Mouse (Mus musculus) liver, adult 2 months (tissue): ENCODE data around the gene Prr5l. TPM values are rescaled to one million over a fixed set of nuclear protein-coding genes. Genes with fewer than 3 reads are reported as not detected.
A peak's percentile ranks its signal among the peaks of the same experiment; 100 is the strongest.

ENCODE experiments used
- DNase-seq: peaks from one replicate; pipeline ENCODE4 v3.0.0-alpha.2; 2011; ENCODE audit warnings: low read depth, low spot score; ENCODE audit errors: extremely low read depth
- H3K27ac ChIP-seq: fragments of 200-500 bp; replicated peaks from 2 replicates; pipeline ENCODE4 v1.5.1; 2012; ENCODE audit warnings: low read depth, mild to moderate bottlenecking, control low read depth, inconsistent platforms, low read length; ENCODE audit not compliant: insufficient read depth
- H3K27me3 ChIP-seq: fragments of 200-500 bp; 2 replicates; pipeline ENCODE4 v1.6.1; 2012; ENCODE audit warnings: mild to moderate bottlenecking, moderate library complexity, low read length, inconsistent platforms; ENCODE audit not compliant: control insufficient read depth, insufficient read depth
- H3K36me3 ChIP-seq: fragments of 200-500 bp; 2 replicates; pipeline ENCODE4 v1.6.1; 2012; ENCODE audit warnings: low read length, inconsistent platforms; ENCODE audit not compliant: control insufficient read depth, insufficient read depth
- H3K4me1 ChIP-seq: fragments of 200-500 bp; 2 replicates; pipeline ENCODE4 v1.6.1; 2011; ENCODE audit warnings: low read length; ENCODE audit not compliant: control insufficient read depth, insufficient read depth
- H3K4me3 ChIP-seq: fragments of 200-500 bp; 2 replicates; pipeline ENCODE4 v1.5.1; 2011; ENCODE audit warnings: low read depth, mild to moderate bottlenecking, control low read depth, low read length, moderate library complexity; ENCODE audit not compliant: insufficient read depth
- H3K79me2 ChIP-seq: fragments of 200-500 bp; 2 replicates; pipeline ENCODE4 v1.6.1; 2012; ENCODE audit warnings: inconsistent platforms, mild to moderate bottlenecking, low read length, moderate library complexity; ENCODE audit not compliant: control insufficient read depth, insufficient read depth
- H3K9ac ChIP-seq: fragments of 200-500 bp; 2 replicates; pipeline ENCODE4 v1.6.1; 2012; ENCODE audit warnings: low read depth, mild to moderate bottlenecking, control low read depth, inconsistent platforms, low read length
- CTCF ChIP-seq: fragments of 200-500 bp; IDR thresholded peaks from 2 replicates; pipeline ENCODE4 v1.5.1; 2011; ENCODE audit warnings: low read depth, low read length, control low read depth
- POLR2A ChIP-seq: fragments of 200-500 bp; IDR thresholded peaks from 2 replicates; pipeline ENCODE4 v1.6.1; 2011; ENCODE audit warnings: low read length, control low read depth; ENCODE audit not compliant: insufficient read depth; ENCODE audit errors: extremely low read depth
- WGBS: fragments of 180-500 bp; shearing (Covaris S2); methylation state at CpG from one replicate; pipeline ENCODE4 v1.1.7; 2018; 5-methylcytosine and 5-hydroxymethylcytosine counted together
- polyA plus RNA-seq: library from polyadenylated mRNA; depleted of rRNA; stranded (reverse); fragments of >200 nt; gene quantifications from 2 replicates; pipeline ENCODE4 v1.2.3, GENCODE M21; 2012
- total RNA-seq: library from RNA; depleted of rRNA; stranded (reverse); fragments of >200 nt; gene quantifications from 2 replicates; pipeline ENCODE4 v1.2.3, GENCODE M21; 2014

Gene Prr5l
- total and polyA plus RNA-seq, 2 experiments: 0.72 to 1.4 TPM

DNA sequence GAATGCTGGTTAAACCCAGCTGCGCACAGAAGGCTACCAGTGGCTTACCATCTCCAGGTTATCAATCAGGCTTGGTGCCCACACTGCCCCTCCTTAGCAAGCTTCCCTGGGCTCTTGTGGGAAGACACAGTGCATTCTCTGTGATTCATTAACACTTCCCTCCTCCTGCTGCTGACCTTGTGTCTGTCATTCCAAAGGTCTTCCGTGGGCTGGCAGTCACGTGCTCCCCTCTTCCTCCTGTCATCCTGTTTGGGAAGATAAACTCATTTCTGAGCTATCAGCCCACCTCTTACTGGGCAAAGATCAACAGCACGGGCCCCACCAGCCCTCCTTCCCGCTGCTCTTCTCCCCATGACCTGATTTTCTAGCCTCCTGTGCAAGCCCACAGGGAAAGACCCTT is 55.2 kb downstream of the Prr5l start:
- peak; percentile 81 for DNase-seq
- Histone ChIP-seq H3K36me3 (no peaks in the 10 kb centered on the region), H3K27me3 (no peaks in the 10 kb centered on the region), H3K27ac (peak overlapping the region; percentile 20; the same call in 1 of the 2 replicates), H3K4me3 (no peak overlapping the region), H3K9ac (no peak overlapping the region), H3K4me1 (peaks cover 12% of the 10 kb centered on the region), H3K79me2 (no peaks in the 10 kb centered on the region)
- TF ChIP-seq POLR2A (no peak), CTCF (no peak)
- 4% methylated on average over 5 of the region's 5 CpGs for WGBS

DNA sequence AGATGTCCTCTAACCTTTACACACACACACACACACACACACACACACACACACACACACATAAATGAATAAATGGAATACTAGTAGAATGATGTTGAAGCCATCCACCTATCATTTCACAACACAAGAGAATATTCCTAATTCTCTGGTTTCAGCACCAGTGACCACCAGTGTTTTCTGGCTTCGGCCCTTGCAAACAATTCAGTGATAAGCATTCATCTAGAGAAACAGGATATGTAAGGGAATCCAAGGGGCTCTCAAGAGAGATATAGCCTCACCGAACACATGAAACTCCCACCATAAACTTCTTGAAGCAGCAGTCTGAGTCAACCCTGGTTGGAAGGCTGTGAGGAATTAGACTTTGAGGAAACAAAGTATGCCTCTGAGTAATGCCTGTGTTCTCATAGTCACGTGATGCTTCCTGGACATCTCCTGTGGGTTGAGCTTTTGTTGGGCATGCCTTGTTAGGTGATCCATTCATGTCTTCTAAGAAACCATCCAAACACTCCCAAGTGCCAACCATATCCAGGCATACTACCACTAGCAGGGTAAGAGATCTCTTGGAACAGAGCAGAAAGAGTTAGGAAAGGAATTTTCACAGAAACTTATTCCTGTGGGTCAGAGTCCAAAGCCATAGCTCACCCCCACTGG is 55.8 kb downstream of the Prr5l start:
- H3K27ac ChIP-seq: no peak overlapping the region; the same call in 1 of the 2 replicates
- no peak for DNase-seq
- H3K4me3 ChIP-seq: no peak overlapping the region

DNA sequence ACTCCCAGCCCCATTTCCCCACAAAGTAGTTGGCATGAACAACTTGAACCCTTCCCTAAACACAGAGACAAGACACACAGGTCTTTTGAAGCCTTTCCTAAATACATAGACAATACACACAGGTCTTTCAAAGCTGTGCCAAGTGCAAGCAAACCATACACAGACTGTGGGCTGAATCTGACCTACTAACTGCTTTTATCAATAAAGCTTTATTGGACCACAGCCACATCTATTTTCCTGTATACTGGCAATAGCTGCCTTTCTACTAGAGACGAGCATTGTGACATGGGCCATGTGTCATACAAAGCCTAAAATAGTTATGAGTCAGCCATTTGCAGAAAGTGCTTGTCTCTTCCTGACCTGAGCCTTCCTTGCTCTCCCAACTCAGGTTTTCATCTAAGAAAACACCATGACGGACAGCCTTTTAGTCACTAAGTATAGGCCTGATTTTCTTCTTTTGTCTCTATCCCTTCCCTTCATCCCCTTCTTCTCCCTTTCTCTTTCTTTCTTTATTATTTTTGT is 56.6 kb downstream of the Prr5l start:
- Histone ChIP-seq H3K4me3 (no peak overlapping the region), H3K79me2 (no peaks in the 10 kb centered on the region), H3K4me1 (peaks cover 12% of the 10 kb centered on the region), H3K9ac (no peak overlapping the region), H3K27me3 (no peaks in the 10 kb centered on the region), H3K27ac (no peak overlapping the region), H3K36me3 (no peaks in the 10 kb centered on the region)
- DNase-seq: peak; percentile 83
- no peak for TF ChIP-seq POLR2A
- TF ChIP-seq CTCF: no peak
- 28% methylated on average over 2 of the region's 2 CpGs for WGBS

More for the DNA sequence above, 55.8 kb downstream of the Prr5l start:
- TF ChIP-seq CTCF (no peak), POLR2A (no peak)
- no peaks in the 10 kb centered on the region for H3K36me3 ChIP-seq
- H3K4me1 ChIP-seq: peaks cover 12% of the 10 kb centered on the region
- no peaks in the 10 kb centered on the region for H3K79me2 ChIP-seq
- H3K27me3 ChIP-seq: no peaks in the 10 kb centered on the region
- H3K9ac ChIP-seq: no peak overlapping the region
- 60% methylated on average over 3 of the region's 3 CpGs for WGBS

DNA sequence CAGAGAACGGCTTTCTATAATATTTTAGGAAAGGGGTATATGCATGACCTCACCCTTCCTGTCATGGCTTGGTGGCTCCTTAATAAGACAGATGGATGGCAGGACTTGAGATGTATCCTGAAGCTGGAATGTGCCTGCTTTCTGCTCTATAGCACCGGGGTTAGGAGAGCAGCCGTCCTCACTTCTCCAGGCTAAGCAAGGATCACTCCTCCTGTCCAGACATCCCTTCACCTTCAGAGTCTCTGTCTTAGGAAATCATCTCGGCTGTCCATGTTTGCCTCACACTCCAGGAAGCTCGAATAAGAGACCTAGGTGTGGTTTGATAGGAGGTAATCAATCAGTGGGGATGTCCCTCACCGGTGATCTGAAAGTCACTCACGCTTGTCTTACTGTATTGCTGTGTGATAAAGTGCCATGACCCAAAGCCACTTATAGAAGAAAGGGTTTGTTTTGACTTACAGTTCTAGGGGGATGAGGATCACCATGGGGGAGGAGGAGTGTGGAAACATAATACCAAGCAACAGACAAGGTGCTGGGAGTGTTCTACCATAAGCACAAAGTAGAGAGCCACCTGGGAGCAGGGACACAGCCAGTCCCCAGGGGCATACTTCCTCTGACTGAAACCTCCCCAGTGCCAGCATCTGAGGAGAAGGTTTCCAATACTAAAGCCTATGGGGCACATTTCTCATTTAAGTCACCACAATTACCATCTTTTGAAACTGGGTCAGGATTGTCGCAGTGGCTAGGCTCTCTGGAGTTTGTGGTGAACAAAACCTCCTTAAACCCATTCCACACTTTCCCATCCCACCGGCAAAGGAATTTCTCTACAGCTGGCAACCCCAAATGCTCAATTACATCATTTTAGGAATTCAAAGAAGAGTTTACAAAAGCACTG is 57.4 kb downstream of the Prr5l start:
- DNase-seq: no peak
- no peaks in the 10 kb centered on the region for H3K79me2 ChIP-seq
- H3K27ac ChIP-seq: no peak overlapping the region
- no peaks in the 10 kb centered on the region for H3K27me3 ChIP-seq
- H3K9ac ChIP-seq: no peak overlapping the region
- 71% methylated on average over 9 of the region's 9 CpGs for WGBS
- peaks cover 12% of the 10 kb centered on the region for H3K4me1 ChIP-seq
- H3K4me3 ChIP-seq: no peak overlapping the region
- no peaks in the 10 kb centered on the region for H3K36me3 ChIP-seq
- TF ChIP-seq CTCF (no peak), POLR2A (no peak)

GRCm38 (mm10) chr2:101823821-101824220 is 59.0 kb downstream of the Prr5l start:
- Histone ChIP-seq H3K27ac (no peak overlapping the region), H3K27me3 (no peaks in the 10 kb centered on the region), H3K4me1 (peaks cover 12% of the 10 kb centered on the region), H3K79me2 (no peaks in the 10 kb centered on the region), H3K4me3 (no peak overlapping the region), H3K9ac (no peak overlapping the region), H3K36me3 (no peaks in the 10 kb centered on the region)
- TF ChIP-seq CTCF: no peak
- TF ChIP-seq POLR2A: no peak
- 94% methylated on average over 3 of the region's 4 CpGs for WGBS
- DNase-seq: no peak
